Mouse (Mus musculus) T-cell, adult 66 days (primary cell): ENCODE data around the gene Nme9. TPM values are rescaled to one million over a fixed set of nuclear protein-coding genes. Genes with fewer than 3 reads are reported as not detected.

Experiments
- total RNA-seq, 2 experiments: library from RNA; stranded (reverse); gene quantifications; 3 replicates in 1 of 2; 4 replicates in 1 of 2; pipeline ENCODE4 v1.2.4; 2023

Gene Nme9
- not detected for total RNA-seq

DNA sequence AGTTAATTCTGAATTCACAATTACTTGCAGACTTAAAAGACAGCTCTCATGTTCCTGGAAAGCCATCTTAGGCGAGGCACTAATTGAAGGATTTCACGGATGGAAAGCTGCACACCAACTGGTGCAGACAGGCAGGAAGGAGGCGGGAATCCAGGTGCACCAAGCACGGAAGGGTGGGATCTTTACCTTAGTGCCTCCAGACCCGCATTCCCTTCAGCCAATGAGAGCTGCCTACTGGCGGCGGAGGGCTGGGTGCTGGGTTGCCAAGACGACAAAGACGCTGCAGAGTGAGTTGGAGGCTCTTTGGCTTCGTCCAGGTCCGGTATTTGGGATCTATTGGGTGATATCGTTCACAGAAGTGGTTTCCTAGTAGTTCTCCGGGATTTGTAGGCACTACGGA, at the start of gene Nme9:
Nme9 (plus strand) TSS at position 315 of the 400 bp plus-strand sequence.

GRCm38 (mm10) chr9:99437031-99437764, 14.1 kb upstream of the Nme9 start, which contains the start of gene Mras:
TSS of gene Mras (minus strand) at chr9:99437381.

Other genes with a start within 250 kb of the Nme9 start
- not detected for gene Faiml, start 214.2 kb upstream of the Nme9 start, total RNA-seq
- 10 to 100 TPM; 11.6 to 12.4 TPM for gene Cep70, start 208.1 kb upstream of the Nme9 start, total RNA-seq
- under 1 TPM in 1 of 2 experiments, not detected in 1; 0.12 TPM for gene Esyt3, start 92.9 kb upstream of the Nme9 start, total RNA-seq
- under 1 TPM in 1 of 2 experiments, not detected in 1; 0.84 TPM for gene Mras, start 14.1 kb upstream of the Nme9 start, total RNA-seq
- 10 to 100 TPM; 38.7 to 41.7 TPM for gene Armc8, start 117.4 kb downstream of the Nme9 start, total RNA-seq
- gene Dbr1, start 124.3 kb downstream of the Nme9 start, total RNA-seq = 10 to 100 TPM; 31.9 to 55.4 TPM
- gene A4gnt, start 161.0 kb downstream of the Nme9 start, total RNA-seq = not detected
- gene Dzip1l, start 178.0 kb downstream of the Nme9 start, total RNA-seq = not detected